Mouse (Mus musculus): Measurements from ENCODE around the gene Klf13.

DNA sequence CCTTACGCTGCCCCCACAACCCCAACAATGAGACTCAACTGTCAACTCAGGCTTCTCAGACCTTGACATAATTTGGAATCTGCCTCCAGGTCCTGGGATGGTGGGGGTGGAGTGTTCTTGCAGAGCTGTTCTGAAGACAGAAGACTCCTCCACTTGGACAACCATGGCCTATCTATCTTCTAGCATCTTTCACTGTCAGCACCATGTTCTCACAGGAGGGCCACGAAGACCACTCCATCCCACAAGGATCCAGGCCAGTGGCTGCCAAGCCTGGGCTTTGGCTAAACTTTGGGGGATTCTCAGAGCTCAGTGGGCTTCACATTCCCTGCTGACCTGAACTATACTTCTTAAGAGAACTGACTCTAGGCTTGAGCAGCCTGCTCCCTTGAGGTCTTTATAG is 23.8 kb downstream of the Klf13 start:
- no peak for TF ChIP-seq EP300 (IDR thresholded peaks at IDR 0.05; ENCODE audit: insufficient read depth, low read depth, low read length)
- TF ChIP-seq POLR2A (IDR thresholded peaks at IDR 0.05; ENCODE audit: insufficient read depth, low read depth, low read length) = no peak
